Mouse (Mus musculus) adrenal gland (tissue): ENCODE measurements around the gene Pias3.

Source experiments
- intact Hi-C: fragments of 180-260 bp; cut with DNase I; formaldehyde crosslinking; loops from one replicate; pipeline ENCODE4 v1.15.1; 2025
- long read RNA-seq, 2 experiments: library from polyadenylated mRNA; unstranded; transcript quantifications; one replicate each; pipeline ENCODE4 v2.0.0; 2020; ENCODE audit warnings: borderline replicate concordance in 1 of 2; ENCODE audit not compliant: insufficient replicate concordance in 1 of 2

Pias3 gene
- long read RNA-seq, experiment 1, partial matches to known transcripts = 1 of 14 reads
- long read RNA-seq, experiment 1, other reads (novel, unspliced or antisense) = 5 of 14 reads
- long read RNA-seq, experiment 2, partial matches to known transcripts = 4 of 10 reads
- long read RNA-seq, experiment 2, other reads (novel, unspliced or antisense) = 4 of 10 reads

GRCm38 (mm10) chr3:96696198-96696765 lies at the start of gene Pias3:
Pias3 (plus strand) TSS chr3:96696384.
- intact Hi-C loops = no loop called here

GRCm38 (mm10) chr3:96647365-96647764 lies 48.8 kb upstream of the Pias3 start:
- intact Hi-C loops = loop anchor here (10.0 kb wide), 1 partner anchor 57 kb away; the partner anchor contains the start of gene Nudt17

- intact Hi-C loops = no loop called here
These were observed 35.3 kb upstream of the Pias3 start for GRCm38 (mm10) chr3:96660901-96661300.

GRCm38 (mm10) chr3:96662731-96663316 lies 33.4 kb upstream of the Pias3 start:
- intact Hi-C loops = no loop called here

- intact Hi-C loops = no loop called here
These were observed 32.5 kb upstream of the Pias3 start for GRCm38 (mm10) chr3:96663432-96664239.

- intact Hi-C loops = loop anchor here (2.0 kb wide), 1 partner anchor 37 kb away; no protein-coding TSS in a partner anchor
These were observed 30.3 kb upstream of the Pias3 start for GRCm38 (mm10) chr3:96665732-96666363.

- intact Hi-C loops = loop anchor here (2.0 kb wide), 1 partner anchor 36 kb away; no protein-coding TSS in a partner anchor
These were observed 29.3 kb upstream of the Pias3 start for GRCm38 (mm10) chr3:96666916-96667315.

GRCm38 (mm10) chr3:96667316-96667715 lies 28.9 kb upstream of the Pias3 start:
- intact Hi-C loops = loop anchor here (2.0 kb wide), 1 partner anchor 35 kb away; no protein-coding TSS in a partner anchor

- intact Hi-C loops = no loop called here
These were observed 27.6 kb upstream of the Pias3 start for GRCm38 (mm10) chr3:96668424-96669067.

GRCm38 (mm10) chr3:96669727-96670468 lies 26.3 kb upstream of the Pias3 start, which contains the start of gene Ankrd35:
Ankrd35 (plus strand) TSS chr3:96670131.
- intact Hi-C loops = no loop called here

GRCm38 (mm10) chr3:96671519-96671918 lies 24.7 kb upstream of the Pias3 start:
- intact Hi-C loops = no loop called here

GRCm38 (mm10) chr3:96673514-96673913 lies 22.7 kb upstream of the Pias3 start:
- intact Hi-C loops = no loop called here

- intact Hi-C loops = no loop called here
These were observed 21.7 kb upstream of the Pias3 start for GRCm38 (mm10) chr3:96674442-96674841.

GRCm38 (mm10) chr3:96675171-96675570 lies 21.0 kb upstream of the Pias3 start:
- intact Hi-C loops = no loop called here

GRCm38 (mm10) chr3:96675690-96676089 lies 20.5 kb upstream of the Pias3 start:
- intact Hi-C loops = no loop called here

- intact Hi-C loops = no loop called here
These were observed 17.7 kb upstream of the Pias3 start for GRCm38 (mm10) chr3:96678456-96678855.

GRCm38 (mm10) chr3:96679159-96679674 lies 17.0 kb upstream of the Pias3 start:
- intact Hi-C loops = no loop called here

- intact Hi-C loops = no loop called here
These were observed 15.8 kb upstream of the Pias3 start for GRCm38 (mm10) chr3:96680269-96680956.

- intact Hi-C loops = no loop called here
These were observed 12.7 kb upstream of the Pias3 start for GRCm38 (mm10) chr3:96683496-96683895.
